Mouse (Mus musculus) intestine, embryonic 16.5 days (tissue): ENCODE results near the gene Olfr215. TPM values are rescaled to one million over a fixed set of nuclear protein-coding genes. Genes with fewer than 3 reads are reported as not detected.
"Not testable (repeated sequence)": the region's sequence is repeated elsewhere in the genome, so short reads cannot be mapped to it uniquely, and the experiment has no call there.

ENCODE experiments used
- ATAC-seq: fragments of 200-750 bp; cut with Nextera tagmentation; 2 replicates; pipeline ENCODE4 v1.8.0; 2017; ENCODE audit warnings: moderate TSS enrichment, moderate library complexity
- H3K27ac ChIP-seq: fragments of 300-500 bp; sonication (generic); 2 replicates; pipeline ENCODE4 v1.5.1; 2014; ENCODE audit warnings: mild to moderate bottlenecking, low read length
- H3K27me3 ChIP-seq: fragments of 300-500 bp; sonication (generic); replicated peaks from 2 replicates; pipeline ENCODE4 v1.6.1; 2014; ENCODE audit warnings: low read length, control low read depth, mixed read lengths; ENCODE audit not compliant: control insufficient read depth, insufficient read depth
- H3K36me3 ChIP-seq: fragments of 300-500 bp; sonication (generic); 2 replicates; pipeline ENCODE4 v1.6.1; 2014; ENCODE audit warnings: low read length, control low read depth; ENCODE audit not compliant: control insufficient read depth, insufficient read depth
- H3K4me1 ChIP-seq: fragments of 300-500 bp; sonication (generic); 2 replicates; pipeline ENCODE4 v1.6.1; 2014; ENCODE audit warnings: low read length, control low read depth, mixed read lengths; ENCODE audit not compliant: control insufficient read depth, insufficient read depth
- H3K4me2 ChIP-seq: fragments of 300-500 bp; sonication (generic); 2 replicates; pipeline ENCODE4 v1.6.1; 2014; ENCODE audit warnings: low read depth, low read length, control low read depth
- H3K4me3 ChIP-seq: fragments of 300-500 bp; sonication (generic); 2 replicates; pipeline ENCODE4 v1.5.1; 2014; ENCODE audit warnings: mild to moderate bottlenecking, low read length
- H3K9ac ChIP-seq: fragments of 300-500 bp; sonication (generic); 2 replicates; pipeline ENCODE4 v1.6.1; 2014; ENCODE audit warnings: low read depth, low read length
- H3K9me3 ChIP-seq: fragments of 300-500 bp; sonication (generic); 2 replicates; pipeline ENCODE4 v1.6.1; 2016; ENCODE audit warnings: low read length, control low read depth; ENCODE audit not compliant: control insufficient read depth
- WGBS: fragments of 180-500 bp; shearing (Covaris S2); extraction: QIAGEN DNeasy Blood & Tissue Kit; methylation state at CpG from one replicate; pipeline ENCODE4 v1.1.7; 2014; 5-methylcytosine and 5-hydroxymethylcytosine counted together
- polyA plus RNA-seq: library from polyadenylated mRNA; unstranded; fragments of >200 nt; fragmentation: Nextera tagmentation; extraction: Ambion mirVana; gene quantifications from 2 replicates; pipeline ENCODE4 v1.2.1, GENCODE M21; 2015

Olfr215 gene
- polyA plus RNA-seq = not detected in 2 replicates

- no peak for ATAC-seq
- no peak within 1 kb of the TSS for H3K27ac ChIP-seq
- H3K9ac ChIP-seq = no peak within 1 kb of the TSS
- H3K4me1 ChIP-seq = no peaks in the 10 kb centered on the region
- no peaks in the 10 kb centered on the region for H3K36me3 ChIP-seq
- no peaks in the 10 kb centered on the region for H3K9me3 ChIP-seq
- no peaks in the 10 kb centered on the region for H3K27me3 ChIP-seq
- no peak within 1 kb of the TSS for H3K4me3 ChIP-seq
- 75% methylated on average over 4 of the region's 4 CpGs for WGBS
- H3K4me2 ChIP-seq = no peak within 1 kb of the TSS
Observed at GRCm38 (mm10) chr6:116584095-116584494, at the start of gene Olfr215. Gene Olfr215, minus strand, starts transcription at chr6:116584195.

- H3K27ac ChIP-seq = no peak overlapping the region
- H3K4me1 ChIP-seq = peaks cover 7% of the 10 kb centered on the region
- no peaks in the 10 kb centered on the region for H3K36me3 ChIP-seq
- no peak overlapping the region for H3K4me2 ChIP-seq
- H3K27me3 ChIP-seq = no peaks in the 10 kb centered on the region
- H3K9me3 ChIP-seq = no peaks in the 10 kb centered on the region
- no peak overlapping the region for H3K4me3 ChIP-seq
- WGBS = 49% methylated on average over 1 of the region's 1 CpGs
- ATAC-seq = no peak
- H3K9ac ChIP-seq = no peak overlapping the region
Observed at GRCm38 (mm10) chr6:116632129-116632528, 48.1 kb upstream of the Olfr215 start.

- H3K27ac ChIP-seq = no peak overlapping the region
- WGBS = 80% methylated on average over 10 of the region's 10 CpGs
- no peak overlapping the region for H3K4me2 ChIP-seq
- peaks cover 2% of the 10 kb centered on the region; the same call in 1 of the 2 replicates for H3K4me1 ChIP-seq
- ATAC-seq = no peak
- no peaks in the 10 kb centered on the region for H3K27me3 ChIP-seq
- H3K9ac ChIP-seq = no peak overlapping the region
- H3K4me3 ChIP-seq = no peak overlapping the region
- no peaks in the 10 kb centered on the region for H3K9me3 ChIP-seq
- peaks cover 3% of the 10 kb centered on the region; the same call in 1 of the 2 replicates for H3K36me3 ChIP-seq
Observed at GRCm38 (mm10) chr6:116629766-116630165, 45.8 kb upstream of the Olfr215 start.

GRCm38 (mm10) chr6:116628539-116629171 lies 44.7 kb upstream of the Olfr215 start, which contains the start of gene Zfp422:
Gene Zfp422, minus strand, starts transcription at chr6:116628999.
- H3K4me3 ChIP-seq = peak within 1 kb of the TSS; percentile 90
- peak within 1 kb of the TSS; percentile 83 for H3K27ac ChIP-seq
- H3K9me3 ChIP-seq = no peaks in the 10 kb centered on the region
- H3K4me2 ChIP-seq = peak within 1 kb of the TSS; percentile 65
- under 1% methylated on average over 53 of the region's 56 CpGs for WGBS
- peak; percentile 94 for ATAC-seq
- no peaks in the 10 kb centered on the region for H3K27me3 ChIP-seq
- peak within 1 kb of the TSS; percentile 99 for H3K9ac ChIP-seq
- H3K4me1 ChIP-seq = no peaks in the 10 kb centered on the region
- peaks cover 5% of the 10 kb centered on the region; the same call in 1 of the 2 replicates for H3K36me3 ChIP-seq

GRCm38 (mm10) chr6:116628095-116628494 lies 44.1 kb upstream of the Olfr215 start:
- Histone ChIP-seq H3K27me3 (no peaks in the 10 kb centered on the region), H3K4me3 (peak overlapping the region; percentile 90), H3K4me2 (peak overlapping the region; percentile 65), H3K27ac (peak overlapping the region; percentile 83), H3K9ac (peak overlapping the region; percentile 99), H3K36me3 (peaks cover 5% of the 10 kb centered on the region; the same call in 1 of the 2 replicates), H3K9me3 (no peaks in the 10 kb centered on the region), H3K4me1 (no peaks in the 10 kb centered on the region)
- 9% methylated on average over 9 of the region's 9 CpGs for WGBS
- ATAC-seq = 0 out of 2 replicates have a peak, but pooled peaks have one; percentile 12

GRCm38 (mm10) chr6:116626417-116626816 lies 42.4 kb upstream of the Olfr215 start:
- H3K4me1 ChIP-seq, H3K27ac ChIP-seq, H3K27me3 ChIP-seq, H3K4me3 ChIP-seq, ATAC-seq, H3K36me3 ChIP-seq, H3K9me3 ChIP-seq, H3K9ac ChIP-seq, H3K4me2 ChIP-seq: not testable (repeated sequence)
- WGBS = 95% methylated on average over 9 of the region's 9 CpGs

- ATAC-seq = no peak
- Histone ChIP-seq H3K27ac (no peak overlapping the region), H3K4me2 (no peak overlapping the region), H3K9me3 (no peaks in the 10 kb centered on the region), H3K4me1 (0 out of 2 replicates have a peak, but pooled peaks cover 2% of the 10 kb centered on the region), H3K36me3 (peaks cover 5% of the 10 kb centered on the region; the same call in 1 of the 2 replicates), H3K9ac (no peak overlapping the region), H3K4me3 (no peak overlapping the region), H3K27me3 (no peaks in the 10 kb centered on the region)
- 52% methylated on average over 8 of the region's 8 CpGs for WGBS
Observed at GRCm38 (mm10) chr6:116621318-116622023, 37.5 kb upstream of the Olfr215 start.

- no peak for ATAC-seq
- Histone ChIP-seq H3K4me2 (no peak overlapping the region), H3K4me3 (no peak overlapping the region), H3K9me3 (no peaks in the 10 kb centered on the region), H3K9ac (no peak overlapping the region), H3K4me1 (0 out of 2 replicates have a peak, but pooled peaks cover 2% of the 10 kb centered on the region), H3K27me3 (no peaks in the 10 kb centered on the region), H3K27ac (no peak overlapping the region), H3K36me3 (no peaks in the 10 kb centered on the region)
Observed at GRCm38 (mm10) chr6:116618073-116618472, 34.1 kb upstream of the Olfr215 start.

GRCm38 (mm10) chr6:116615719-116616118 lies 31.7 kb upstream of the Olfr215 start:
- Histone ChIP-seq H3K9me3 (no peaks in the 10 kb centered on the region), H3K36me3 (no peaks in the 10 kb centered on the region), H3K4me1 (no peaks in the 10 kb centered on the region), H3K4me3 (no peak overlapping the region), H3K4me2 (no peak overlapping the region), H3K27me3 (no peaks in the 10 kb centered on the region), H3K9ac (no peak overlapping the region), H3K27ac (no peak overlapping the region)
- WGBS = 78% methylated on average over 2 of the region's 2 CpGs
- no peak for ATAC-seq
